Mouse (Mus musculus): ENCODE measurements at regions not wholly inside any gene's neighbourhood (a gene's known extent, or its start where the extent isn't known, plus 50 kb on each side); places are given as distances from the start of the nearest gene placed in this dataset.
A peak's percentile ranks its signal among the peaks of the same experiment; 100 is the strongest.

- WGBS: 83% methylated on average over 6 of the region's 6 CpGs
- H3K4me1 ChIP-seq (ENCODE audit: control insufficient read depth, insufficient read depth, low read length): no peaks in the 10 kb centered on the region
- no peak overlapping the region for H3K4me2 ChIP-seq (ENCODE audit: low read length)
- H3K36me3 ChIP-seq (ENCODE audit: control insufficient read depth, insufficient read depth, low read length): no peaks in the 10 kb centered on the region
- no peak for ATAC-seq
- H3K9me3 ChIP-seq (replicated peaks; ENCODE audit: control insufficient read depth, low read length, poor library complexity, severe bottlenecking): no peaks in the 10 kb centered on the region
- no peaks in the 10 kb centered on the region for H3K27me3 ChIP-seq (ENCODE audit: control insufficient read depth, insufficient read depth, low read depth, low read length)
- H3K9ac ChIP-seq (ENCODE audit: low read depth, low read length): no peak overlapping the region
- no peak overlapping the region for H3K4me3 ChIP-seq (ENCODE audit: low read depth, low read length)
- no peak overlapping the region for H3K27ac ChIP-seq (ENCODE audit: low read length)
Measured at GRCm38 (mm10) chr14:105528107-105528506, 269.7 kb downstream of the Ndfip2 start.

- no peak for ATAC-seq
- Histone ChIP-seq H3K4me1 (ENCODE audit: control insufficient read depth, insufficient read depth, low read length) (no peaks in the 10 kb centered on the region; the same call in 1 of the 2 replicates), H3K27ac (ENCODE audit: low read length) (no peak overlapping the region), H3K36me3 (ENCODE audit: control insufficient read depth, insufficient read depth, low read length) (no peaks in the 10 kb centered on the region), H3K4me2 (ENCODE audit: low read length) (no peak overlapping the region), H3K9ac (ENCODE audit: low read depth, low read length) (no peak overlapping the region), H3K27me3 (ENCODE audit: control insufficient read depth, insufficient read depth, low read depth, low read length) (no peaks in the 10 kb centered on the region), H3K9me3 (replicated peaks; ENCODE audit: control insufficient read depth, low read length, poor library complexity, severe bottlenecking) (no peaks in the 10 kb centered on the region), H3K4me3 (ENCODE audit: low read depth, low read length) (no peak overlapping the region)
- whole genome bisulfite sequencing: 91% methylated on average over 4 of the region's 4 CpGs
Measured at GRCm38 (mm10) chr14:105523849-105524248, 265.5 kb downstream of the Ndfip2 start.

GRCm38 (mm10) chr14:105522279-105522678, 263.9 kb downstream of the Ndfip2 start:
- Histone ChIP-seq H3K9ac (ENCODE audit: low read depth, low read length) (no peak overlapping the region), H3K27me3 (ENCODE audit: control insufficient read depth, insufficient read depth, low read depth, low read length) (no peaks in the 10 kb centered on the region), H3K36me3 (ENCODE audit: control insufficient read depth, insufficient read depth, low read length) (no peaks in the 10 kb centered on the region), H3K4me1 (ENCODE audit: control insufficient read depth, insufficient read depth, low read length) (peaks cover 3% of the 10 kb centered on the region; the same call in 1 of the 2 replicates), H3K4me3 (ENCODE audit: low read depth, low read length) (no peak overlapping the region), H3K9me3 (replicated peaks; ENCODE audit: control insufficient read depth, low read length, poor library complexity, severe bottlenecking) (no peaks in the 10 kb centered on the region), H3K27ac (ENCODE audit: low read length) (no peak overlapping the region), H3K4me2 (ENCODE audit: low read length) (no peak overlapping the region)
- 71% methylated on average over 1 of the region's 1 CpGs for WGBS
- ATAC-seq: no peak

- ATAC-seq: no peak
- Histone ChIP-seq H3K9ac (ENCODE audit: low read depth, low read length) (no peak overlapping the region), H3K36me3 (ENCODE audit: control insufficient read depth, insufficient read depth, low read length) (no peaks in the 10 kb centered on the region), H3K4me2 (ENCODE audit: low read length) (no peak overlapping the region), H3K27ac (ENCODE audit: low read length) (no peak overlapping the region), H3K4me1 (ENCODE audit: control insufficient read depth, insufficient read depth, low read length) (peaks cover 3% of the 10 kb centered on the region; the same call in 1 of the 2 replicates), H3K4me3 (ENCODE audit: low read depth, low read length) (no peak overlapping the region), H3K27me3 (ENCODE audit: control insufficient read depth, insufficient read depth, low read depth, low read length) (no peaks in the 10 kb centered on the region), H3K9me3 (replicated peaks; ENCODE audit: control insufficient read depth, low read length, poor library complexity, severe bottlenecking) (no peaks in the 10 kb centered on the region)
- WGBS: 45% methylated on average over 7 of the region's 7 CpGs
Measured at GRCm38 (mm10) chr14:105518706-105519105, 260.3 kb downstream of the Ndfip2 start.

GRCm38 (mm10) chr14:105514413-105514812, 256.0 kb downstream of the Ndfip2 start:
- H3K4me1 ChIP-seq (ENCODE audit: control insufficient read depth, insufficient read depth, low read length): peaks cover 3% of the 10 kb centered on the region; the same call in 1 of the 2 replicates
- no peak overlapping the region for H3K27ac ChIP-seq (ENCODE audit: low read length)
- ATAC-seq: no peak
- no peaks in the 10 kb centered on the region for H3K27me3 ChIP-seq (ENCODE audit: control insufficient read depth, insufficient read depth, low read depth, low read length)
- no peak overlapping the region for H3K9ac ChIP-seq (ENCODE audit: low read depth, low read length)
- no peaks in the 10 kb centered on the region for H3K9me3 ChIP-seq (replicated peaks; ENCODE audit: control insufficient read depth, low read length, poor library complexity, severe bottlenecking)
- 74% methylated on average over 9 of the region's 9 CpGs for WGBS
- H3K4me2 ChIP-seq (ENCODE audit: low read length): no peak overlapping the region
- H3K36me3 ChIP-seq (ENCODE audit: control insufficient read depth, insufficient read depth, low read length): no peaks in the 10 kb centered on the region
- no peak overlapping the region for H3K4me3 ChIP-seq (ENCODE audit: low read depth, low read length)

- H3K9ac ChIP-seq (ENCODE audit: low read depth, low read length): no peak overlapping the region
- WGBS: 73% methylated on average over 12 of the region's 12 CpGs
- no peak overlapping the region for H3K4me2 ChIP-seq (ENCODE audit: low read length)
- H3K4me1 ChIP-seq (ENCODE audit: control insufficient read depth, insufficient read depth, low read length): 0 out of 2 replicates have a peak, but pooled peaks cover 3% of the 10 kb centered on the region
- no peaks in the 10 kb centered on the region for H3K36me3 ChIP-seq (ENCODE audit: control insufficient read depth, insufficient read depth, low read length)
- no peaks in the 10 kb centered on the region for H3K9me3 ChIP-seq (replicated peaks; ENCODE audit: control insufficient read depth, low read length, poor library complexity, severe bottlenecking)
- peak; percentile 91 for ATAC-seq
- no peaks in the 10 kb centered on the region for H3K27me3 ChIP-seq (ENCODE audit: control insufficient read depth, insufficient read depth, low read depth, low read length)
- no peak overlapping the region for H3K4me3 ChIP-seq (ENCODE audit: low read depth, low read length)
- H3K27ac ChIP-seq (ENCODE audit: low read length): peak overlapping the region; percentile 15; the same call in 1 of the 2 replicates
Measured at GRCm38 (mm10) chr14:105512914-105513677, 254.7 kb downstream of the Ndfip2 start.

GRCm38 (mm10) chr14:105511826-105512225, 253.5 kb downstream of the Ndfip2 start:
- 86% methylated on average over 4 of the region's 4 CpGs for WGBS
- ATAC-seq: no peak
- Histone ChIP-seq H3K4me1 (ENCODE audit: control insufficient read depth, insufficient read depth, low read length) (no peaks in the 10 kb centered on the region), H3K27me3 (ENCODE audit: control insufficient read depth, insufficient read depth, low read depth, low read length) (no peaks in the 10 kb centered on the region), H3K9me3 (replicated peaks; ENCODE audit: control insufficient read depth, low read length, poor library complexity, severe bottlenecking) (no peaks in the 10 kb centered on the region), H3K9ac (ENCODE audit: low read depth, low read length) (no peak overlapping the region), H3K36me3 (ENCODE audit: control insufficient read depth, insufficient read depth, low read length) (no peaks in the 10 kb centered on the region), H3K27ac (ENCODE audit: low read length) (no peak overlapping the region), H3K4me2 (ENCODE audit: low read length) (no peak overlapping the region), H3K4me3 (ENCODE audit: low read depth, low read length) (no peak overlapping the region)

- Histone ChIP-seq H3K4me2 (ENCODE audit: low read length) (no peak overlapping the region), H3K4me1 (ENCODE audit: control insufficient read depth, insufficient read depth, low read length) (no peaks in the 10 kb centered on the region), H3K4me3 (ENCODE audit: low read depth, low read length) (no peak overlapping the region), H3K36me3 (ENCODE audit: control insufficient read depth, insufficient read depth, low read length) (no peaks in the 10 kb centered on the region), H3K9me3 (replicated peaks; ENCODE audit: control insufficient read depth, low read length, poor library complexity, severe bottlenecking) (no peaks in the 10 kb centered on the region), H3K9ac (ENCODE audit: low read depth, low read length) (no peak overlapping the region), H3K27me3 (ENCODE audit: control insufficient read depth, insufficient read depth, low read depth, low read length) (no peaks in the 10 kb centered on the region), H3K27ac (ENCODE audit: low read length) (no peak overlapping the region)
- no peak for ATAC-seq
- WGBS: 93% methylated on average over 3 of the region's 3 CpGs
Measured at GRCm38 (mm10) chr14:105511135-105511534, 252.8 kb downstream of the Ndfip2 start.

GRCm38 (mm10) chr14:105505261-105505660, 246.9 kb downstream of the Ndfip2 start:
- H3K4me3 ChIP-seq (ENCODE audit: low read depth, low read length): no peak overlapping the region
- WGBS: 74% methylated on average over 4 of the region's 4 CpGs

More at GRCm38 (mm10) chr14:105505261-105505660, 246.9 kb downstream of the Ndfip2 start:
- no peak for ATAC-seq
- no peak overlapping the region for H3K9ac ChIP-seq (ENCODE audit: low read depth, low read length)
- peaks cover 18% of the 10 kb centered on the region for H3K4me1 ChIP-seq (ENCODE audit: control insufficient read depth, insufficient read depth, low read length)
- H3K27me3 ChIP-seq (ENCODE audit: control insufficient read depth, insufficient read depth, low read depth, low read length): no peaks in the 10 kb centered on the region; the same call in 1 of the 2 replicates
- H3K4me2 ChIP-seq (ENCODE audit: low read length): no peak overlapping the region
- no peaks in the 10 kb centered on the region for H3K9me3 ChIP-seq (replicated peaks; ENCODE audit: control insufficient read depth, low read length, poor library complexity, severe bottlenecking)
- H3K27ac ChIP-seq (ENCODE audit: low read length): no peak overlapping the region
- H3K36me3 ChIP-seq (ENCODE audit: control insufficient read depth, insufficient read depth, low read length): no peaks in the 10 kb centered on the region

Measured in midbrain, embryonic 16.5 days (tissue).